Mouse (Mus musculus) inflammation-experienced regulatory T-cells, adult 16 weeks (primary cell): ENCODE results near the gene Gipc3. TPM values are rescaled to one million over a fixed set of nuclear protein-coding genes. Genes with fewer than 3 reads are reported as not detected.

Source experiments
- polyA plus RNA-seq: library from polyadenylated mRNA; unstranded; fragments of 100-300 nt; shearing (Covaris generic); gene quantifications from one replicate; pipeline ENCODE4 v1.2.1, GENCODE M21; 2017

Gipc3 gene
- 0.16 TPM for polyA plus RNA-seq

DNA sequence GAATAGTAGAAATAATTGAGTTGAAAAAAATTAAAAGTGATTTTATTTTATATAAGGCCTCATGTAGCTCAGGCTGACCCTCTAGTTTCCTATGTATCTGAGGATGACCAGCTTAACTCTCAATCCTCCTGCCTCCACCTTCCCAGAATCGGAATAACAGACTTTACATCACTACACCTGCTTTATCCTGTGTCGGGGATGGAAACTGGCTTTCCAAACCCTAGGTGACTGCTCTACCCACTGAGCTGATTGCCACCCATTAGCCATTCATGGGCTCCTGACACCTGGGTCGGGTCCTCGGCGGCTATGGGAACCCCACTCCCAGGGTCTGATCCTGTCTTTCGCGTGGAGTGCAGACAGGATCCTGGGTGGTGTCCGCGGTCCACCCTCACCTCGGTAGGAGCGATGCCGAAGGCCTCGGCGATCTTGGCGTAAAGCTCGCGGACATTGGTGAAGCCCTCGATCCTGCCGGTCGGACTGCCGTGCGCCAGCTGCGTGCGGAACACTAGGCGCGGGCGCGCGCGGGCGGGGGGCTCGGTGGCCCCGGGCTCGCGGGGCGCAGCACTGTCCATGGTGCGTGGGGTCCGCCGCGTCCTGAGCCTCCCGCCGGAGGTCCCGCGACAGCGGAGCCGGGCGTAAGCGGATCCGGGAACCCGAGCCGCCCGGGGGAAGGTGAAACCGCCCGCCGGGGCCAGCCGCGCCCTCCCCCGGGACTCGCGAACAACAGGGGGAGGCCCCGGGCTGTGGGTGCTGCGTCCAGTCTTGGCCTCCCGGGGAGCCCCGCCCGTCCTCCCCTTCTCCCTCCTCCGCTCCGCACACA lies at the start of gene Gipc3:
TSS of gene Gipc3 (minus strand) at position 581 of the 820 bp plus-strand sequence.

DNA sequence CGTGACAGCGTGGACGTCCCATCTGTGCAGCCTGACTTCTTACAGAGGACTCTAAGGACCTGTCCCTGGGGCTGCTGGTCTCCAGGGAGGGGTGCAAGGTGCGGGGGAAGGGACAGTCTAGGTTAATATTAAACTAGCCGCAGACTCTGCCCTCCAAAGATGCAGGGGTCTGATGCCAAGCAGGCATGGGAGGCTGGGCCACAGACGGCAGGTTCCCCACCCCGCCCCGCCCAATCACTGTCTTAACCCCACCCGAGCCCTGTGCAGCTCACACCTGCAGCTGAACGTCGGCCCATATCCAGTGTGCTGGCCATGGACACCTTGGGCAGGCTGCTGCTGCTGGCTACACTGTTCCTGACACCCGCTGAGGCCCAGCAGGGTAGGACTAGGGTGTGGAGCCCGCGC lies 49.7 kb upstream of the Gipc3 start, which contains the start of gene Smim24:
TSS of gene Smim24 (plus strand) at position 271 of the 405 bp plus-strand sequence.

DNA sequence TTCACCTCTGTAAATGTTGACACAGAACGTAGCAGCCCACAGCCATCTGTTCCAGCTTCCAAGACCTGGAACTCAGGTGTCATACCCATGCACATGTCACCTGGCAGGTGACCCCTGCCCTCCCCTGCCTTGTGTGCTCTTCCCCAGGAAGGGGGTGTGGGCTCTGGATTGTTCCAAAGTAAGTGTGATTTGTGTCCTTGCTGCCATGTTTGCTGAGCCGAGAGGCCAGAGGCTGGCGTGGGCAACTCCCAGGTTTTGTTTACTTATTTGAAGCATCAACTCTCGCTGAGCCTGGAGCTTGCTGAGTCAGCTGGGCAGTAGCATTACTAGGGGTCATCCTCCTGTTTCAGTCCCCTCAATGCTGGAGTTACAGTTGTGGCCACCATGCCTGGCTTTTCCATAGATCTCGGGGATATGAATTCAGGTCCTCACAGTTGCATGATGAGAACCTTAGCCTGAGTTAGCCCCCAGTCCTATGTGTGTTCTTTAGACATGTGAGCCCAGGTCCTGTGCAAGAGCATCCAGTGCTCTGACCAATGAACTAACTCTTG lies 45.5 kb upstream of the Gipc3 start, which contains the start of gene Gm48552:
TSS of gene Gm48552 (plus strand) at position 501 of the 551 bp plus-strand sequence.

DNA sequence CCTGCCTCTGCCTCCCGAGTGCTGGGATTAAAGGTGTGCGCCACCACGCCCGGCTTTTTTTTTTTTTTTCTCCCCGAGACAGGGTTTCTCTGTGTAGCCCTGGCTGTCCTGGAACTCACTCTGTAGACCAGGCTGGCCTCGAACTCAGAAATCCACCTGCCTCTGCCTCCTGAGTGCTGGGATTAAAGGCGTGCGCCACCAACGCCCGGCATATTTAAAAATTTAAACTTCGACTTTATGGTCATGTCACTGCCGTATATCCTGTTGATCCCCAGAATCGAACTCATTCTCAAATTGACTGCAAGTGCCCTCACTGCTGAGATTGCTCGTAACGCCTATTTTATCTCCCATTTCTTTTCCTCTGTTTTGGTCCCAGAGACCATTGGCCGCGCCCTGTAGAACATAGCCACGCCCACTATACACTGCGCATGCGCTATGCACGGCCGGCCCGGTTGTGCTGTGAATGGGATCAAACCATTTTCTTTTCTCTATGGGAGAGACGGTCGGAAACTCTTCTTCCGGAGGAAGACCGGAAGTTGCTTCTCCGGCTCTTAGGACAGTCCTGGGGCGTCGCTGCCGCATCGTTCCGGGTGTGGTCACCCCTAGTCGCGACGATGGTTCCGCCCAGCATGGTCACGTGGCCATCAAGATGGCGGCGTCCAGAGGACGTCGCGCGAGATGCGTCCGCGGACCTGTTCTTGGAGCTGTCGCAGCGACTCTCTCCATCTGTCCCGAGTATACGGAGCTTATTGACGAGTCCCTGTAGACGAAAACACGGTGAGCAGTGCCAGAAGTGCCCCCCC lies 40.9 kb upstream of the Gipc3 start, which contains the start of the genes Dohh and Gm48551:
TSS of gene Dohh (plus strand) at position 627 of the 803 bp plus-strand sequence.
TSS of gene Gm48551 (plus strand) at position 665 of the 803 bp plus-strand sequence.

DNA sequence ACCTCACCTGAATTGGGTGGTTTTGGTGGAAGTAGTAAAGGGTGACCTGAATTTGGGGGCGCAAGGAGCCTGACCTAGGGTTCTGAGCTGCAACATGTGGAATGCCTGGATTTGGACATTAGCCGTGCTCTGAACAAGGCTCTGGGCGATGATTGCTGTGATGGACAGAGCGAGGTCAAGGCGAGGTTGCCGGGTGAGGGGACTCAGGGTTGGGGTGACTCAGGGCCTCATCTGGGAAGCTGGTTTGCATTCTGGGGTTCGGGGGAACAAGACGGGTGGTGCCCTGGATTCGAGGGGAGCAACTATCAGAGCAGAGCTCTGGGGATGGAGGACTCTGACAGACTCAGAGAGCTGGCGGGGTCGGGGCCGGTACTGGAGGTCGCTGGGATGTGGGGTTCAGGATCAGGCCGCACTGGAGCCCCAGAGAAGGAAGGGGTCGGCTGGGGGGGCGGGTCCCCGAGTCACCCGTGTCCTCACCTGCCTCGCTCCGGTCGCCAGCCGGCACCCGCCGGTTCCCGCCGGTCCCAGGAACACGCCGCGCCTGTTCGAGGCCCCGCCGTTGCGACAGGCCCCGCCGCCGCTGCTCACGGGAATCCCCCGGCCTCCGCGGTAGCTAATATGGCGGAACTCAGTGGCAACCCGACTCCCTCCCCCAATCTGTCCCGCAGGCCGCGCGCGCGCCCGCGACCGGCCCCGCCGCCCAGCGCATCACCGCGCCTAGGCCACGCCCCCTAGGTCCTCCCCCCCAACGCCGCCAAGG lies 34.9 kb upstream of the Gipc3 start, which contains the start of gene Fzr1:
TSS of gene Fzr1 (minus strand) at position 724 of the 760 bp plus-strand sequence.

DNA sequence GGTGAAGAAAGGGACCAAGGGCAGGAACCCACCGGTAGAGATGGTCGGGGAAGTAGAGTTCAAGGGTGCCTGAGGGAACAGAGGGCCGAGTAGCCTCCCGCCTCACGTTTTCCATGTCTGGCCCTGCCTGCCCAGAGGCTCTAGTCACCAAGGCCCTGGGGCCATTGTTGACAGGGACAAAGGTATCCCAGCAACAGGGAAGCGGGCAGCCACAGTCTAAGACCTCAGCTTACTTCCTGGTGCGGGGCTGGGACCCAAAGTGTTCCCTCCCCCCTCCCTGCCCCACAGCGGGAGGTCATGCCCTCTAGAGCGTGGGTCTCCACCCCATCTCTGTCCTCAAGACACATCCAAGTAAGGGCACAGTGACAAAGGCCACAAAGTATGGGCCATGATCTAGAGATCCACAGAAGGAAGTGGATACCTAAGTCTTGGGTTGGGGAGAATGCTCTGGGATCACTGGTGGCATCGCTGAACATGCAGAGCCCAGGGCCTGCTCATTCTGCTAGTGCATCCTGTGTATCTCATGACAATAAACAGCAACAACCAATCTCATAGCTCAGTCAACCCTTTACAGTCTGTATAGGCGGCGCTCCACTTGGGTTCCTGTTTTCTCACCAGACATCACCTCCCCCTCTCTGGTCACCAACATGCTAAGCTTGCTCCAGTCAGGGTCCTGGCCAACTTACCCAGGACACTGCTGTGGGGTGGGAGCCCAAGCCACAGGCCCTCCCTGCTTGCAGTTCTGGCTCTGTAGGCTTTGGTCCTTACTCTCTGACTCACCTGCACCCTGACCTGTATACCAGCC lies 22.8 kb upstream of the Gipc3 start, which contains the start of gene 4930404N11Rik:
TSS of gene 4930404N11Rik (minus strand) at position 145 of the 805 bp plus-strand sequence.

DNA sequence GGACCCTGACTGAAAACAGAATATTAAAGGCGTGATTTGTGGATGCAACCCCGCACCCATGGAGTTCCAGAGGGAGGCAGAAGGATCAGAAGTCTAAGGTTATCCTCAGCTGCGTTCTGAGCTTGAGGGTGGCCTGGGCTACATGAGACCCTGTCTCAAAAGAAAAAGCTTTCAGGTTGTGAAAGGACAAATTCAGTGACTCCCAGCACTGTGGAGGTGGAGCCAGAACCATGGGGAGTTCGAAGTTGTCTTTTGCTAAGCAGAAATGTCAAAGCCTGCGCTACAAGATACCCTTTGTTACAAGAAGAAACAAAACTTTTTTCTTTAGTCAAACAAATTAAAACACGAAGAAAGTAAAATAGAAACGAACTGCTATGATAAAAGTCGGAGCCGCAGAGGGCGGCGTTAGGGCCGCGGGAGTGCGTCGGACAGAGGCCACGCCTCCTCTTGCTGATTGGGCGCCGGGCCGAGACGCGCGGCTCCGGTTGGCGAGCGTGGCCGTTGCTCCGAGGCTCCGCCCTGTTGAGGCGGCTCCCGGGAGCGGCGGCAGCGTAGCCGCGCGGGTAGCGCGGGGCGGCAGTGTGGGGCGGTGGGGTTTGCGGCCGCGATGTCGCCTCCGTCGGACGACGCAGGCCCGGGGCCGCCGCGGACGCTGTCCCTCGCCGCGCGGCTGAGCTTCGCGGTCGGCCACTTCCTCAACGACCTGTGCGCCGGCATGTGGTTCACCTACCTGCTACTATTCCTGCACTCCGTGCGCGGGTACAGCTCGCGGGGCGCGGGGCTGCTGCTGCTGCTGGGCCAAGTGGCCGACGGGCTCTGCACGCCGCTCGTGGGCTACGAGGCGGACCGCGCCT lies 14.2 kb upstream of the Gipc3 start, which contains the start of gene Mfsd12:
TSS of gene Mfsd12 (plus strand) at position 501 of the 854 bp plus-strand sequence.

DNA sequence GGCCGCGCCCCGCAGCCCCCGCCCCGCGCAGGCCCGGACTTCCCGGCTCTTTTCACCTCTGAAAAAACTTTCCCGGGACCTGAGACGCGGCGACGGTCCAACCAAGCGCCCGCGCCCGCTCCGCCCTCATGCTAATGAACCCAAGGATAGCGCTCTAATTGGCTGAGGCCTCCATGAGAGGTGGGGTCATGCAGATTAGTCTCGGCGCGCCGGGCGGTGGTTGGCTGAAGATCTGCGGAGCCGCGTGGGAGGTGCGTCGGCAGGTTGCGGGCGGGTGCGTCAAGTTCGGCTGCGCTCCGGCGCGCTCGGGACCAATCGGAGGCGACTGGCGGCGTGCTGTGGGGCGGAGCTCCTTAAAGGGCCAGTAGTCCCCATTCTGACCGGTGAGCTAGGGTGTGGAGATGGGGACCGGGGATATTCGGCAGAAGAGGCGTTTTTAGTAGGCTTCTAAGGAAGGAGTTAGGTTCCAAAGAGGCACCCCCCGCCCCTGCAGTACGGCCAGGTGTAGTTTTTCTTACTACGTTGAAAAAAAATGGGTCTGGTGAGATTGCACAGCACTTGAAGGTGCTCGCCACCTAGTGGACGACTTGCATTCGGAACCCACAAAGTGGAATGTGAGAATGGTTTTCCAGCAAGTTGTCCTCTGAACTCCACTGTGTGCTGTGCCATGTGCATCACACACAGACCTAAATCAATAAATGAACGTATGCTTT lies 7.4 kb upstream of the Gipc3 start, which contains the start of gene Hmg20b:
TSS of gene Hmg20b (minus strand) at position 130 of the 713 bp plus-strand sequence.

DNA sequence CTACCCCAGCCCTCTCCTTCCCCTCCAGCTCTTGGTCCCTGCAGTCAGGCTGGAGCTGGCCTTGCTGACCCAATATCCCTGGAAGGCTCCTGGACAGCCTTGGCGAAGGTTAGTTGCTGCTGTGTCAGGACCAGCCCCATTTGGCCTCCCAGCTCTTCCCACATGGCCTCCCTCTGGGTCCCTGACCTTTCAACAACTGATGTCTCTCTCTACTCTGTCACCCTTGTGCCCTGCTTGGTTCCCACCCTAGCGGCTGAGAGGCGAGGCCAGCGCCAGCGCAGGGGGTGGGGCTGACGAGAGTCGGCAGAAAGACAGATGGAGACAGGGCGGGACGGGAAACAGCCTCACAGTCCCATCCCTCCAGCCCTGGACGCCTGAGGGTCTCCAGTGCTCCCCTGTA lies 14.7 kb downstream of the Gipc3 start, which contains the start of gene Tbxa2r:
TSS of gene Tbxa2r (plus strand) at position 346 of the 400 bp plus-strand sequence.

DNA sequence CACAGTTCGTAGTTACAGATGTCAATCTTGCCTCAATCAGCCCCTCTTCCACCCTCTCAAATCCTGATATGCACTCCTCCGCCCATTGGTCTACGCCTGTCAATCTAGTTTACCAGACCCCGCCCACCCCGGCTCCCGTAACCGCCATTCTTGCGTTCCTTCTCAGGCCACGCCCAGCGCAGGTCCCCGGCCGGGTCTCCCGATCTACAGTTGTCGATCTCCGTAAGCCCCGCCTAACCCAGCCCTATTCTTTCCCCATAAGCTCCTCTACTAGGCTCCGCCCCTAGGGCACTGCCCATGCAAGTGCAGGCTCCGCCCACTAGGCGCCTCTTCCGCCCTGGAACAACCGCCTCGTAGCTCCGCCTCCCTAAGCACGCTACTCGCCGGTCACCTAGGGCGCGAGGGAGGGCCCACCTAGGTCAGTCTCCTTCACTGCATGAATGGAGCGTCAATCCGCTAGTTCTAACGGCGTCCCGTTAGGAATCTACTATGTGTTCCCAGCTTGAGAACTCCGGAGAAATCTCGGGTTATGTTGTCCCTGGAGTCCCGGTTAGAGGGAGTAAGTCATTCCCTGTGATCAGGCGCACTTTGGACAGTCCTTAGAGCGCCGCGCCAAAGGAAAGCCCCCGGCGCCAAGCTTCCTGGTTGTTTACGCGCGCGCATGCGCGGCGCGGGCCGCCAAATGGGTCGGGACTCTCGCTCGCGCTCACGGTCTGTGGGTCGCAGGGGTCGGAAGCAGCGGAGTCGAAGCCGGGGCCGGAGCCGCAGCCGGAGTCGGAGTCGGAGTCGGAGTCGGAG lies 22.3 kb downstream of the Gipc3 start, which contains the start of gene Cactin:
TSS of gene Cactin (plus strand) at position 554 of the 798 bp plus-strand sequence.

DNA sequence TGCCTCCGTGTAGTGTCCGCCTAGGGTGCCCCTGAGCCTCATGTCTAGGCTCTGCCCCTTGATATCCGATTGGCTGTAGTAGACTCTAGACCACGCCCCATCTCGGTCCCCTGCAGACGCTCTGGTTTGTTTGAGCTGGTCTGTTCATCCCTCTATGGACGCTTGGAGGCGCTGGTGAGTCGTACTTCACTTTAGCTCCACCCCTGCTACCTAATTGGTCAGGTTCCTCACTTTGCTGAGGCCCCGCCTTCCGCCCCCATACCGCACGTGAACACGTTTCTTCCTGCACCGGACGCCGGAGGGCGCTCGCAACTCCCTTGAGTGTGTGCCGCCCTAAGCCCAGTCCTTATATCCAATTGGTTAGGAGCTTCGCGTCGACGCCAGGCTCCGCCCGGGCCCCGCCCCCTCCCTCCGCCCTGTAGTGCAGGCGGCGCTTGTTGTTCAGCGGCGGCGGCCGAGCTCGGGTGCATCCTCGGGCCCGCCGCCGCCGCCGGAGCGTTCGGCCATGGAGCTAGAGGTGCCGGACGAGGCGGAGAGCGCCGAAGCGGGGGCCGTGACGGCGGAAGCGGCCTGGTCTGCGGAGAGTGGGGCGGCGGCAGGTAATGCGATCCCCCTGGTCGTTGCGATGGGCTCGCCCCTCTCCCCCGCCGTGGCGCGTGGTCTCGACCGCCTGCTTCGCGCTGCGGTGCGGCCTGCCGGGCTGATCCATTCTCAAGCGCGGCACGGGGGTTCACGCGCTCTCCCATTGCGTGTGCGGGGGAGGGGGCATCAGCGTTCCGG lies 50.3 kb downstream of the Gipc3 start, which contains the start of gene Pip5k1c:
TSS of gene Pip5k1c (plus strand) at position 410 of the 780 bp plus-strand sequence.

DNA sequence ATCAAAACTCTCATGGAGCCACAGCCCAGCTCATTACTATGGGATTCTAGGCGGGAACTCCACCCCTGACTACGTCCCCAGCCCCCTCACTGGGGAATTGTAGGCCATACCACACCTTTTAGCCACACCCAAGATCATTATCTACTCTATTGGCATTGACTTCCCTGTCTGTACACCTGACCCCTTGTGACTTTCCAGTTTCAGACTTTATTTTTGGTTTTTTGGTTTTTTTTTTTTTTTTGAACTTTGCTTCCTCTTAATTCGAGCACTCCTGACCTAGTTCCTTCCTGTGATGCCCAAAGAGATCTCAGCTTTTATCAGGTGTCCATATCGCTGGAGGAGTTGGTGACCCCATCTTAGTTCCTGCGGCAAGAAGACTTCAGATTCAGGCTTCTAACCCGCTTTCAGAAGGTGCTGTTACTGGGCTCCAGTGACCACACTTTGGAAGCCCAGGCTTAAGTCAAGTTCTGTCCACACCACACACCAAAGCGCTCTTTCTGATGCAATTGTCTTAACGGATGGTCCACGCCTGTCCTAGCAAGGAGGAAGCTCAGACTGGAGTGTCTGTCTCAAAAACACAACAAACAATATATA lies 51.5 kb downstream of the Gipc3 start, which contains the start of gene Tjp3:
TSS of gene Tjp3 (minus strand) at position 71 of the 594 bp plus-strand sequence.

